Mouse (Mus musculus) activated CD4-positive, CD25-positive, alpha-beta regulatory T cell (primary cell): ENCODE data around the gene Naa35. TPM values are rescaled to one million over a fixed set of nuclear protein-coding genes. Genes with fewer than 3 reads are reported as not detected.

Experiments used
- polyA plus RNA-seq, 2 experiments: library from polyadenylated mRNA; unstranded; fragments of 100-300 nt; shearing (Covaris generic); gene quantifications; one replicate each; pipeline ENCODE4 v1.2.1; 2017

Gene Naa35
- 10 to 100 TPM; 59.9 to 62.6 TPM for polyA plus RNA-seq

GRCm38 (mm10) chr13:59584947-59585647, at the start of gene Naa35, which contains the start of gene Agtpbp1:
Gene Naa35, plus strand, starts transcription at chr13:59585259.
Gene Agtpbp1, minus strand, starts transcription at chr13:59585227.

DNA sequence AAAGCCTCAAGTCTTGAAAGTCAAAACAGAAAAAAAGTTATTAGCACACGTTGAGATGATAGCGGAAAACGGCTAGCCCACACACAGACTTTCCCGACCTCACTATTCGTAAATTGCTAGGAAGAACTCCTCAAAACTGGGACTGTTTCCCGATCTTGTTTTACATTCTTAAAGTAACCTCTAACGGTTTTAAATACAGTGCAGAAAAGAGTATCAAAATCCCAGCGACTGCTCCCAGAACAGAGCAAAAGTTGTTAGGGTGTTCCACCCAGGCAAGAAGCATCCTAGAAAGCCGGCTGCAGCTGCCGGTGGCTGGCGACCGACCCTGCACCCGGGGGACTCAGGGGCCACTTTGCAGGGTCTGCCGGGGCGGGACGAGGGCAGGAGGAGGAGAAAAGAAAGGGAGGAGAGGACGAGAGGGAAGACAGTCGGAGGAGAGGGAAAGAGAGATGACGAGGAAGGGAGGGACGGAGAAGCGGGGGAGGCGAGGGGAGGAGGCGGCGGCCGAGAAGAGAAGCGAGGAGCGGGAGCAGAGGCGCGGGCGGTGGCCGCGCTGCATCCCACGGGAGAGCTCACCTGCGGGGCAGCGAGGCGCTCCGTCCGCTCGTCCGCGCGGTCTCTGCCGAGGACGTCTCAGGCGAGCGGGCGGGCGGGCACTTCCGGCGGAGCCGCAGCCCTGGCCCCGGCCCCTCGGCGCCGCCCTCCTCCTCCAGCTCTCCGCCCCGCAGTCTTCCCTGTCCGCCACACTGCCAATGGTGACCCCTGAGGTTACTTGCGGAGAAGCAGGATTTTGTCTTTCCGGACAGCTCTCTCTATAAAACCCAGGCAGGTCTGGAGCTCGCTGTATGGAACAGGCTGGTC, 90.3 kb downstream of the Naa35 start, which contains the start of gene Golm1:
TSS of gene Golm1 (minus strand) at position 661 of the 861 bp plus-strand sequence.

Other genes with a start within 250 kb of the Naa35 start
- 10 to 100 TPM; 19.1 to 29.4 TPM for gene Agtpbp1, start within 50 bp of the Naa35 start, polyA plus RNA-seq
- gene Golm1, start 90.6 kb downstream of the Naa35 start, polyA plus RNA-seq = 10 to 100 TPM; 16.3 to 32.1 TPM
- gene 4921517D22Rik, start 108.8 kb downstream of the Naa35 start, polyA plus RNA-seq = under 1 TPM in 1 of 2 experiments, not detected in 1; 0.05 TPM
- under 1 TPM in 1 of 2 experiments, not detected in 1; 0.20 TPM for gene Spata31d1a, start 125.1 kb downstream of the Naa35 start, polyA plus RNA-seq
- not detected for gene Spata31d1b, start 127.0 kb downstream of the Naa35 start, polyA plus RNA-seq
- not detected for gene Spata31d1d, start 146.5 kb downstream of the Naa35 start, polyA plus RNA-seq
- under 1 TPM in 1 of 2 experiments, not detected in 1; 0.31 TPM for gene 1700014D04Rik, start 161.5 kb downstream of the Naa35 start, polyA plus RNA-seq
- gene Isca1, start 184.6 kb downstream of the Naa35 start, polyA plus RNA-seq = 10 to 100 TPM; 57.9 to 73.7 TPM
- not detected for gene Gm49354, start 197.0 kb downstream of the Naa35 start, polyA plus RNA-seq
- gene Tut7, start 237.9 kb downstream of the Naa35 start, polyA plus RNA-seq = 100 to 1,000 TPM; 122 to 123 TPM